Mouse (Mus musculus) cortical plate, adult 2 months (tissue): Measurements from ENCODE around the gene 1810010D01Rik.

ENCODE experiments used
- CTCF ChIP-seq: fragments of 200-500 bp; IDR thresholded peaks from 2 replicates; pipeline ENCODE4 v1.5.1; 2011; ENCODE audit warnings: mild to moderate bottlenecking, control low read depth, low read length; ENCODE audit not compliant: insufficient read depth; ENCODE audit errors: extremely low read depth
- POLR2A ChIP-seq: fragments of 200-500 bp; IDR thresholded peaks from 2 replicates; pipeline ENCODE4 v1.6.1; 2011; ENCODE audit warnings: mild to moderate bottlenecking, low read length, control low read depth; ENCODE audit not compliant: insufficient read depth; ENCODE audit errors: extremely low read depth

DNA sequence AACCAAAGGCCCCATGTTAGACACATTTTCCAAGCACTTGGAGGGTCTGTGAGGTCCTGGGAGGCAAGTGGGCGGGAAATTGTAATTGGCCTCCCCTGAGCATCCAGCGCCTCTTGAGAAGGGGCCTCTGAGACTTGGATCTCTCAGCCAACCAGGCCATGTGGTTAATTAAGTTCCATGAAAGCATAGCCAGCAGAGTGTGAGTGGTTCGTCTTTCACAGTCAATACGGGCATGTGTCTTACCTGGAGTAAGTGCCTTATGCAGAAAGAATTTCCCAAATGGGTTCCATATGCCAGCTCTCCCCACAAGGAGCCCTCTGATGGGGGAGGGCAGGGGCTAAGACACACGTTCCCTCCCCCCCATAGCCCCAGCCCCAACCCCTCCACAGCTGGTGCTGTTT is 28.2 kb downstream of the 1810010D01Rik start:
- no peak for TF ChIP-seq CTCF
- no peak for TF ChIP-seq POLR2A
